Mouse (Mus musculus) ES-Bruce4 (cell line): ENCODE data around the gene Klhdc7b. TPM values are rescaled to one million over a fixed set of nuclear protein-coding genes. Genes with fewer than 3 reads are reported as not detected.

ENCODE experiments used
- H3K27ac ChIP-seq: 2 replicates; pipeline ENCODE4 v1.5.1; 2012; ENCODE audit warnings: low read length, inconsistent platforms; ENCODE audit not compliant: insufficient read depth
- H3K27me3 ChIP-seq: 2 replicates; pipeline ENCODE4 v1.6.1; 2012; ENCODE audit warnings: mild to moderate bottlenecking, low read length, inconsistent platforms; ENCODE audit not compliant: control insufficient read depth, poor library complexity, insufficient read depth, severe bottlenecking
- H3K36me3 ChIP-seq: 2 replicates; pipeline ENCODE4 v1.6.1; 2012; ENCODE audit warnings: inconsistent platforms, mild to moderate bottlenecking, low read length, moderate library complexity; ENCODE audit not compliant: control insufficient read depth, poor library complexity, insufficient read depth, severe bottlenecking
- H3K4me1 ChIP-seq: one replicate; pipeline ENCODE4 v1.8.1; 2011; ENCODE audit warnings: low read length; ENCODE audit not compliant: control insufficient read depth, insufficient read depth
- H3K4me3 ChIP-seq: 2 replicates; pipeline ENCODE4 v1.5.1; 2011; ENCODE audit warnings: low read depth, mild to moderate bottlenecking, low read length
- H3K9ac ChIP-seq: 2 replicates; pipeline ENCODE4 v1.6.1; 2012; ENCODE audit warnings: low read depth, mild to moderate bottlenecking, inconsistent platforms; ENCODE audit not compliant: poor library complexity, severe bottlenecking
- H3K9me3 ChIP-seq: replicated peaks from 2 replicates; pipeline ENCODE4 v1.6.1; 2012; ENCODE audit warnings: mild to moderate bottlenecking, low read length, inconsistent platforms; ENCODE audit not compliant: control insufficient read depth, poor library complexity, insufficient read depth, severe bottlenecking
- CTCF ChIP-seq: IDR thresholded peaks from one replicate; pipeline ENCODE4 v1.8.1; 2011; ENCODE audit warnings: low read depth, low read length
- EP300 ChIP-seq: IDR thresholded peaks from 2 replicates; pipeline ENCODE4 v1.6.1; 2011; ENCODE audit warnings: low read depth, low read length; ENCODE audit not compliant: insufficient read depth
- POLR2A ChIP-seq: IDR thresholded peaks from one replicate; pipeline ENCODE4 v1.8.1; 2011; ENCODE audit warnings: low read length; ENCODE audit not compliant: insufficient read depth
- polyA plus RNA-seq: library from polyadenylated mRNA; stranded (reverse); fragments of >200 nt; gene quantifications from 2 replicates; pipeline ENCODE4 v1.2.4, GENCODE M21; 2011; ENCODE audit warnings: low read depth; ENCODE audit not compliant: missing spikeins, insufficient read depth, insufficient read length

Gene Klhdc7b
- polyA plus RNA-seq, 1 experiment = not detected

DNA sequence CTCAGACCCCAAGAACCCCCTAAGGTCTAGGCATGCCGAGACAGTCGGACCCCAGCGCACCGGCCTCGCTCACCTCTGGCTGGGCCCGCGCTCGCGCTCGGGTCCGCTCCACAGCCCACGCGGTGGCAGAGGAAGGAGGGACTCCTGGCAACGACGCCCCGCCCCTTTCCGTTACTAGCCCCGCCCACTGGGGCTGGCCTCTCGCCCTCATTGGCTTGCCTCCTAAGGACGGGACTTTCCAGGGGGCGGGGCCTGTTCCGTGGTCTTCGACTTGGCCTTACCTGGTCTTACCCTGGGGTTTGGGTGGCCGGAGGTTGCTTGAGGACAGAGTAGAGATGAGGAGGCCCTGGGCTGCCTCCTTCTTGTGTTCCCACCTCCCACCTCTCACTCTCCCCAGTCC lies 25.4 kb downstream of the Klhdc7b start, which contains the start of gene Syce3:
TSS of gene Syce3 (minus strand) at position 386 of the 400 bp plus-strand sequence.
- no peaks in the 10 kb centered on the region for H3K27me3 ChIP-seq
- TF ChIP-seq CTCF (no peak), POLR2A (no peak), EP300 (no peak)
- no peaks in the 10 kb centered on the region for H3K4me1 ChIP-seq
- no peak within 1 kb of the TSS for H3K9ac ChIP-seq
- no peaks in the 10 kb centered on the region for H3K9me3 ChIP-seq
- no peaks in the 10 kb centered on the region for H3K36me3 ChIP-seq
- no peak within 1 kb of the TSS for H3K27ac ChIP-seq
- H3K4me3 ChIP-seq = no peak within 1 kb of the TSS

- H3K27ac ChIP-seq = no peak overlapping the region
- H3K9ac ChIP-seq = no peak overlapping the region
- no peaks in the 10 kb centered on the region for H3K9me3 ChIP-seq
- no peaks in the 10 kb centered on the region for H3K27me3 ChIP-seq
- no peaks in the 10 kb centered on the region for H3K36me3 ChIP-seq
- H3K4me1 ChIP-seq = no peaks in the 10 kb centered on the region
- H3K4me3 ChIP-seq = no peak overlapping the region
- TF ChIP-seq POLR2A (no peak), EP300 (no peak), CTCF (no peak)
Observed at GRCm38 (mm10) chr15:89415282-89415681, 30.6 kb downstream of the Klhdc7b start.

DNA sequence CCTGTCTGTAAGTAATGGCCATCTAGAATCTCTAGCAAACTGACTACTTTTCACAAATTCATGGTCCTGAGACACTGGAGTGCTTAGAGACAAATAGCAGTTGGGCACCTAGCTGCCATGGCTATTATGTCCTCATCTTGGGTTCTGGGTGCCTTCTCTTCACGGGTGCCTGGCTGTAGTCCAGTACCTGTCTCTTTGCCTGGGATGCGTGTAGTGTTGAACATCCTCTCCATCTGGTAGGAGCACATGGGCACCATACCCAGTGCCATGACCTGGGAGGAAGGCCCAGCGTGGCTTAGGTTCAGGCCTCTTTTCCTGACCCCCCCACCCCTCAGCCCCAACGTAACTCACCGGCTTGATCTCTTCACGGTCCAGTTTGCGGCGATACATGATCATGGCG lies 37.2 kb downstream of the Klhdc7b start:
- H3K4me3 ChIP-seq = no peak overlapping the region
- H3K9me3 ChIP-seq = no peaks in the 10 kb centered on the region
- TF ChIP-seq EP300 (no peak), POLR2A (no peak), CTCF (no peak)
- H3K9ac ChIP-seq = no peak overlapping the region
- H3K27ac ChIP-seq = no peak overlapping the region
- peaks cover 3% of the 10 kb centered on the region; the same call in 1 of the 2 replicates for H3K36me3 ChIP-seq
- H3K27me3 ChIP-seq = no peaks in the 10 kb centered on the region
- H3K4me1 ChIP-seq = peaks cover 2% of the 10 kb centered on the region

- H3K36me3 ChIP-seq = peaks cover 8% of the 10 kb centered on the region
- no peak overlapping the region for H3K4me3 ChIP-seq
- no peaks in the 10 kb centered on the region for H3K27me3 ChIP-seq
- peaks cover 2% of the 10 kb centered on the region for H3K4me1 ChIP-seq
- H3K9me3 ChIP-seq = no peaks in the 10 kb centered on the region
- no peak overlapping the region for H3K9ac ChIP-seq
- TF ChIP-seq POLR2A (no peak), EP300 (no peak), CTCF (no peak)
- H3K27ac ChIP-seq = peak overlapping the region; percentile 30; the same call in 1 of the 2 replicates
Observed at GRCm38 (mm10) chr15:89424621-89425020, 39.9 kb downstream of the Klhdc7b start.

DNA sequence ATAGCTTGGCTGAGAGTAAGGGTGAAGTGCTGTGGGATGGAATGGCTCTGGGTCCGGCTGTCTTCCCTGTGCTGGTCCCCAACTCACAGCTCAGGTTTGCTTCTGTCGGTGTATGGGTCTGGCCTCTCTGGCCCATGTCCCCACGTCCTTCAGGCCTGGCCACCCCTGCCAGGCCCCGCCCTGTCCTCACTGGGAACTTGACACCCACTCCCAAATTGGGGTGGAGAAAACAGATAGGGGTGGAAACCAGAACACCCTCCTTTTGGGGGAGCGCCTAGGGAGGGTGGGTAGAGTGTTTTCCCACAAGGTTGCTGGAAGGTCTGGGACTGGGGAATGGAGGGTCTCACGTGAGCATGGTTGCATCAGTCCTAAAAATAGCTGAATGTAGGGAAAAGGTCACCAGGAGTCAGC lies 41.0 kb downstream of the Klhdc7b start, which contains the start of gene Cpt1b:
TSS of gene Cpt1b (minus strand) at position 153 of the 411 bp plus-strand sequence.
- Histone ChIP-seq H3K27me3 (no peaks in the 10 kb centered on the region), H3K9me3 (no peaks in the 10 kb centered on the region), H3K4me3 (peak within 1 kb of the TSS; percentile 32), H3K9ac (peak within 1 kb of the TSS; percentile 41), H3K27ac (peak within 1 kb of the TSS; percentile 33), H3K36me3 (peaks cover 8% of the 10 kb centered on the region), H3K4me1 (peaks cover 2% of the 10 kb centered on the region)
- no peak for TF ChIP-seq POLR2A
- TF ChIP-seq EP300 = 0 out of 2 replicates have a peak, but pooled peaks have one; percentile 31
- no peak for TF ChIP-seq CTCF

GRCm38 (mm10) chr15:89426716-89427115 lies 42.0 kb downstream of the Klhdc7b start:
- H3K9me3 ChIP-seq = no peaks in the 10 kb centered on the region
- peaks cover 8% of the 10 kb centered on the region for H3K36me3 ChIP-seq
- H3K4me3 ChIP-seq = no peak overlapping the region
- peaks cover 2% of the 10 kb centered on the region for H3K4me1 ChIP-seq
- no peak overlapping the region for H3K27ac ChIP-seq
- no peaks in the 10 kb centered on the region for H3K27me3 ChIP-seq
- TF ChIP-seq POLR2A (no peak), EP300 (no peak), CTCF (no peak)
- H3K9ac ChIP-seq = no peak overlapping the region
